Mouse (Mus musculus) G1E (cell line): ENCODE data around the gene Olfr221. TPM values are rescaled to one million over a fixed set of nuclear protein-coding genes. Genes with fewer than 3 reads are reported as not detected.
"Not testable (repeated sequence)": the region's sequence is repeated elsewhere in the genome, so short reads cannot be mapped to it uniquely, and the experiment has no call there.

Experiments
- ATAC-seq: 2 replicates; pipeline ENCODE4 v1.8.0; 2016; ENCODE audit warnings: mild to moderate bottlenecking; ENCODE audit not compliant: insufficient number of reproducible peaks, poor library complexity, low FRiP score, severe bottlenecking; ENCODE audit errors: extremely low read depth
- DNase-seq: peaks from one replicate; pipeline ENCODE4 v3.0.0; 2012; ENCODE audit warnings: low spot score
- H3K27me3 ChIP-seq: 2 replicates; pipeline ENCODE4 v1.6.1; 2012; ENCODE audit warnings: mild to moderate bottlenecking, low read length, inconsistent platforms; ENCODE audit not compliant: insufficient read depth
- H3K36me3 ChIP-seq: replicated peaks from 2 replicates; pipeline ENCODE3; 2012; ENCODE audit warnings: mild to moderate bottlenecking, inconsistent platforms
- H3K4me1 ChIP-seq: 2 replicates; pipeline ENCODE4 v1.6.1; 2012; ENCODE audit warnings: low read depth, low read length, inconsistent platforms, mixed read lengths; ENCODE audit not compliant: insufficient read depth
- H3K4me3 ChIP-seq: 2 replicates; pipeline ENCODE4 v1.5.1; 2012; ENCODE audit warnings: low read depth, mild to moderate bottlenecking, inconsistent platforms, low read length, moderate library complexity, mixed read lengths
- H3K9me3 ChIP-seq: replicated peaks from 2 replicates; pipeline ENCODE4 v1.6.1; 2012; ENCODE audit warnings: inconsistent platforms
- CTCF ChIP-seq: IDR thresholded peaks from 2 replicates; pipeline ENCODE4 v1.5.1; 2012; ENCODE audit warnings: low read depth, low read length, inconsistent platforms, mixed read lengths
- GATA1 ChIP-seq: IDR thresholded peaks from 2 replicates; pipeline ENCODE4 v1.6.1; 2012; ENCODE audit warnings: borderline replicate concordance, low read length, inconsistent platforms, mixed read lengths
- GATA2 ChIP-seq: IDR thresholded peaks from 2 replicates; pipeline ENCODE4 v1.6.1; 2012; ENCODE audit warnings: low read depth, low read length, inconsistent platforms, borderline replicate concordance
- POLR2AphosphoS5 ChIP-seq: IDR thresholded peaks from 2 replicates; pipeline ENCODE4 v1.6.1; 2012; ENCODE audit warnings: low read depth, low read length, inconsistent platforms; ENCODE audit not compliant: insufficient replicate concordance
- TAL1 ChIP-seq: conservative IDR thresholded peaks from 2 replicates; pipeline ENCODE4 v1.6.1; 2012; ENCODE audit warnings: low read depth, low read length, inconsistent platforms, mixed read lengths
- polyA plus RNA-seq: library from polyadenylated mRNA; stranded (reverse); fragments of >175 nt; gene quantifications from 2 replicates; pipeline ENCODE4 v1.2.3, GENCODE M21; 2012
- total RNA-seq, 2 experiments: library from RNA; stranded (forward) in 1 of 2; stranded (reverse) in 1 of 2; fragments of 200-1000 nt in 1 of 2; fragments of >200 nt in 1 of 2; fragmentation: Nextera tagmentation in 1 of 2; gene quantifications; 2 replicates each; pipeline ENCODE4 v1.2.3; 2014 to 2017

Gene Olfr221
- not detected in 2 replicates for total RNA-seq (2014; fragmentation: Nextera tagmentation)
- total RNA-seq (2017), result 0.16 and 0.23 TPM in 2 replicates
- polyA plus RNA-seq, result not detected in 2 replicates

- not testable (repeated sequence) for H3K36me3 ChIP-seq, H3K4me1 ChIP-seq, ATAC-seq, H3K4me3 ChIP-seq, H3K9me3 ChIP-seq, DNase-seq
- H3K27me3 ChIP-seq, result peaks cover 34% of the 10 kb centered on the region
These were observed at the start of gene Olfr221 for GRCm38 (mm10) chr14:52042359-52042758. Gene Olfr221 (minus strand): TSS chr14:52042459.

- Histone ChIP-seq H3K4me1 (peaks cover 6% of the 10 kb centered on the region; the same call in 1 of the 2 replicates), H3K36me3 (peaks cover 75% of the 10 kb centered on the region), H3K27me3 (no peaks in the 10 kb centered on the region), H3K9me3 (no peaks in the 10 kb centered on the region), H3K4me3 (no peak overlapping the region)
- ATAC-seq (no peak), DNase-seq (no peak)
- TF ChIP-seq POLR2AphosphoS5 (no peak), GATA2 (no peak), TAL1 (no peak), GATA1 (no peak), CTCF (no peak)
These were observed 40.8 kb upstream of the Olfr221 start for GRCm38 (mm10) chr14:52083083-52083482.

- DNase-seq (no peak), ATAC-seq (no peak)
- Histone ChIP-seq H3K27me3 (no peaks in the 10 kb centered on the region), H3K4me3 (no peak overlapping the region), H3K4me1 (no peaks in the 10 kb centered on the region), H3K9me3 (no peaks in the 10 kb centered on the region), H3K36me3 (peaks cover 55% of the 10 kb centered on the region)
- TF ChIP-seq GATA1 (no peak), GATA2 (no peak), POLR2AphosphoS5 (no peak), CTCF (no peak), TAL1 (no peak)
These were observed 29.4 kb upstream of the Olfr221 start for GRCm38 (mm10) chr14:52071599-52072137.

GRCm38 (mm10) chr14:52066135-52066534 lies 23.9 kb upstream of the Olfr221 start:
- Histone ChIP-seq H3K4me3 (no peak overlapping the region), H3K9me3 (no peaks in the 10 kb centered on the region), H3K4me1 (no peaks in the 10 kb centered on the region), H3K27me3 (peaks cover 23% of the 10 kb centered on the region), H3K36me3 (peaks cover 7% of the 10 kb centered on the region)
- DNase-seq (no peak), ATAC-seq (no peak)
- TF ChIP-seq POLR2AphosphoS5 (no peak), CTCF (no peak), GATA2 (no peak), GATA1 (no peak), TAL1 (no peak)

GRCm38 (mm10) chr14:52061798-52062197 lies 19.5 kb upstream of the Olfr221 start:
- Histone ChIP-seq H3K27me3 (peaks cover 26% of the 10 kb centered on the region), H3K4me3 (no peak overlapping the region), H3K4me1 (no peaks in the 10 kb centered on the region), H3K36me3 (no peaks in the 10 kb centered on the region), H3K9me3 (no peaks in the 10 kb centered on the region)
- ATAC-seq, result no peak
- TF ChIP-seq GATA2 (no peak), GATA1 (no peak), TAL1 (no peak), CTCF (no peak), POLR2AphosphoS5 (no peak)
- DNase-seq, result no peak

GRCm38 (mm10) chr14:52060800-52061199 lies 18.5 kb upstream of the Olfr221 start:
- Histone ChIP-seq H3K4me1 (no peaks in the 10 kb centered on the region), H3K27me3 (peaks cover 26% of the 10 kb centered on the region), H3K9me3 (no peaks in the 10 kb centered on the region), H3K36me3 (no peaks in the 10 kb centered on the region), H3K4me3 (no peak overlapping the region)
- no peak for TF ChIP-seq GATA2
- no peak for TF ChIP-seq CTCF
- no peak for TF ChIP-seq POLR2AphosphoS5
- no peak for TF ChIP-seq GATA1
- TF ChIP-seq TAL1, result no peak
- no peak for DNase-seq
- ATAC-seq, result no peak

GRCm38 (mm10) chr14:52059982-52060381 lies 17.7 kb upstream of the Olfr221 start:
- TF ChIP-seq CTCF, result no peak
- TF ChIP-seq GATA2, result no peak
- no peak for TF ChIP-seq POLR2AphosphoS5
- TF ChIP-seq GATA1, result no peak
- TF ChIP-seq TAL1, result no peak
- H3K4me3 ChIP-seq, result no peak overlapping the region
- no peaks in the 10 kb centered on the region for H3K9me3 ChIP-seq
- no peaks in the 10 kb centered on the region for H3K4me1 ChIP-seq
- peaks cover 26% of the 10 kb centered on the region for H3K27me3 ChIP-seq
- ATAC-seq (no peak), DNase-seq (no peak)
- H3K36me3 ChIP-seq, result no peaks in the 10 kb centered on the region

GRCm38 (mm10) chr14:52052720-52053119 lies 10.5 kb upstream of the Olfr221 start:
- not testable (repeated sequence) for H3K4me1 ChIP-seq, ATAC-seq, H3K4me3 ChIP-seq, H3K9me3 ChIP-seq, DNase-seq, H3K36me3 ChIP-seq, H3K27me3 ChIP-seq
